Mouse (Mus musculus) urinary bladder, postnatal 36 days (tissue): ENCODE measurements around the gene Zap70.
"Not testable (repeated sequence)": the region's sequence is repeated elsewhere in the genome, so short reads cannot be mapped to it uniquely, and the experiment has no call there.

Experiments used
- DNase-seq, 2 experiments: peaks; one replicate each; pipeline ENCODE4 v3.0.0; 2022; ENCODE audit warnings: low spot score in 2 of 2, mixed read lengths in 1 of 2

Zap70 gene

GRCm38 (mm10) chr1:36772198-36772934 is 10.8 kb downstream of the Zap70 start:
- no peak for DNase-seq

- DNase-seq: no peak
Observed at GRCm38 (mm10) chr1:36780793-36781192, 19.2 kb downstream of the Zap70 start.

GRCm38 (mm10) chr1:36782476-36782875 is 20.9 kb downstream of the Zap70 start:
- DNase-seq: no peak

- DNase-seq: peak; percentile 71 to 76
Observed at GRCm38 (mm10) chr1:36784365-36785134, 23.0 kb downstream of the Zap70 start.

GRCm38 (mm10) chr1:36785238-36785641 is 23.6 kb downstream of the Zap70 start:
- no peak for DNase-seq

- no peak for DNase-seq
Observed at GRCm38 (mm10) chr1:36786377-36786776, 24.8 kb downstream of the Zap70 start.

GRCm38 (mm10) chr1:36789416-36789815 is 27.8 kb downstream of the Zap70 start:
- no peak for DNase-seq

- no peak for DNase-seq
Observed at GRCm38 (mm10) chr1:36796711-36797110, 35.1 kb downstream of the Zap70 start.

GRCm38 (mm10) chr1:36797481-36797880 is 35.9 kb downstream of the Zap70 start:
- DNase-seq: no peak

GRCm38 (mm10) chr1:36800379-36801011 is 38.9 kb downstream of the Zap70 start:
- no peak for DNase-seq

GRCm38 (mm10) chr1:36804259-36804658 is 42.7 kb downstream of the Zap70 start:
- DNase-seq: no peak

- no peak for DNase-seq
Observed at GRCm38 (mm10) chr1:36804833-36805232, 43.2 kb downstream of the Zap70 start.

- no peak for DNase-seq
Observed at GRCm38 (mm10) chr1:36806181-36806905, 44.7 kb downstream of the Zap70 start.

- no peak for DNase-seq
Observed at GRCm38 (mm10) chr1:36807086-36807485, 45.5 kb downstream of the Zap70 start.

- no peak for DNase-seq
Observed at GRCm38 (mm10) chr1:36807782-36808565, 46.4 kb downstream of the Zap70 start.

- no peak for DNase-seq
Observed at GRCm38 (mm10) chr1:36811806-36812205, 50.2 kb downstream of the Zap70 start.

- no peak for DNase-seq
Observed at GRCm38 (mm10) chr1:36813415-36813814, 51.8 kb downstream of the Zap70 start.

GRCm38 (mm10) chr1:36814271-36814903 is 52.8 kb downstream of the Zap70 start:
- DNase-seq: no peak

GRCm38 (mm10) chr1:36815166-36815565 is 53.6 kb downstream of the Zap70 start:
- no peak for DNase-seq

GRCm38 (mm10) chr1:36821918-36822317 is 60.3 kb downstream of the Zap70 start:
- not testable (repeated sequence) for DNase-seq

GRCm38 (mm10) chr1:36824356-36824755 is 62.8 kb downstream of the Zap70 start:
- peak in 1 of 2 experiments; percentile 13 for DNase-seq
